Comparison of ENCODE assay signal across 19 mouse cellular contexts in genomic region chr13:91640219-91640618, GRCm38 (mm10).
A peak's percentile ranks its signal among the peaks of the same experiment; 100 is the strongest.
DNase-seq lines count a peak whose midpoint lies in the region; ATAC-seq lines count a peak whose summit lies in the region.
"Had no signal": no experiment of that assay in that cellular context is flagged by ENCODE, and none has a peak within 500 bp of the region (broad histone marks: within the 10 kb centered on the region; RNA-seq: fewer than 3 reads in every experiment).

No protein-coding gene starts in this region.

- no peak overlapping the region for H3K9ac ChIP-seq in forebrain, embryonic 15.5 days (replicated peaks)
- no peak overlapping the region for H3K9ac ChIP-seq in forebrain, embryonic 12.5 days
- H3K9ac ChIP-seq: embryonic facial prominence, embryonic 15.5 days; heart, embryonic 12.5 days; hindbrain, embryonic 14.5 days had no signal

- 0 out of 2 replicates have a peak, but pooled peaks cover 3% of the 10 kb centered on the region for H3K36me3 ChIP-seq in forebrain, embryonic 15.5 days
- H3K36me3 ChIP-seq in forebrain, embryonic 12.5 days (replicated peaks), result no peaks in the 10 kb centered on the region
- H3K36me3 ChIP-seq: embryonic facial prominence, embryonic 15.5 days; forebrain, embryonic 10.5 days; heart, embryonic 12.5 days; hindbrain, embryonic 10.5 days had no signal

- no peak for ATAC-seq in forebrain, embryonic 15.5 days (replicated peaks)
- no peak for ATAC-seq in forebrain, embryonic 12.5 days (ENCODE audit: low FRiP score)

- WGBS in forebrain, embryonic 15.5 days, result 66% methylated on average over 5 of the region's 5 CpGs
- 88% methylated on average over 5 of the region's 5 CpGs for WGBS in forebrain, embryonic 12.5 days

- no peaks in the 10 kb centered on the region for H3K9me3 ChIP-seq in forebrain, embryonic 15.5 days
- H3K9me3 ChIP-seq in forebrain, embryonic 12.5 days, result no peaks in the 10 kb centered on the region
- H3K9me3 ChIP-seq: embryonic facial prominence, embryonic 15.5 days; forebrain, embryonic 10.5 days; heart, embryonic 12.5 days; hindbrain, embryonic 10.5 days had no signal

- no peak overlapping the region for H3K4me2 ChIP-seq in forebrain, embryonic 15.5 days (replicated peaks)
- H3K4me2 ChIP-seq in forebrain, embryonic 12.5 days, result no peak overlapping the region
- H3K4me2 ChIP-seq: embryonic facial prominence, embryonic 15.5 days; heart, embryonic 12.5 days; hindbrain, embryonic 14.5 days had no signal

- DNase-seq in lung, postnatal 36 days, result peak; percentile 12
- no peak for DNase-seq in lung, postnatal 10 days
- peak; percentile 8 for DNase-seq in adipocyte (ENCODE audit: low spot score)
- DNase-seq in spleen, postnatal 36 days (ENCODE audit: low spot score in 2 of 2), result no peak
- DNase-seq in right cerebral cortex, postnatal 10 days (ENCODE audit: low spot score in 2 of 2), result no peak
- DNase-seq: adrenal gland, postnatal 10 days; cerebellum, adult 11-12 months; cerebellum, adult 9-10 months; cerebellum, postnatal 25 days; gastrocnemius, postnatal 14 days had no signal

- H3K4me1 ChIP-seq in forebrain, embryonic 15.5 days, result no peaks in the 10 kb centered on the region
- no peaks in the 10 kb centered on the region for H3K4me1 ChIP-seq in forebrain, embryonic 12.5 days
- H3K4me1 ChIP-seq: embryonic facial prominence, embryonic 15.5 days; forebrain, embryonic 10.5 days; hindbrain, embryonic 10.5 days had no signal

- H3K27ac ChIP-seq in forebrain, embryonic 15.5 days (replicated peaks), result 0 out of 2 replicates have a peak overlapping the region, but pooled peaks have one; percentile 11
- H3K27ac ChIP-seq in forebrain, embryonic 12.5 days, result no peak overlapping the region
- H3K27ac ChIP-seq: embryonic facial prominence, embryonic 15.5 days; forebrain, embryonic 10.5 days; hindbrain, embryonic 10.5 days; hindbrain, embryonic 14.5 days had no signal

- H3K4me3 ChIP-seq in forebrain, embryonic 15.5 days, result no peak overlapping the region
- H3K4me3 ChIP-seq in forebrain, embryonic 12.5 days (replicated peaks), result no peak overlapping the region
- H3K4me3 ChIP-seq: embryonic facial prominence, embryonic 15.5 days; erythroblast, embryonic 14.5 days; forebrain, embryonic 10.5 days; heart, embryonic 12.5 days; hindbrain, embryonic 10.5 days had no signal

- H3K27me3 ChIP-seq in forebrain, embryonic 15.5 days, result no peaks in the 10 kb centered on the region
- no peaks in the 10 kb centered on the region for H3K27me3 ChIP-seq in forebrain, embryonic 12.5 days
- H3K27me3 ChIP-seq: CH12.LX; embryonic facial prominence, embryonic 15.5 days; heart, embryonic 12.5 days had no signal

Comparison
In these comparisons a context has a peak if more than half of its experiments do, and no peak if none do; other contexts are left out.
1. DNase-seq: peak in lung, postnatal 36 days (single experiment) and adipocyte (single experiment); none in lung, postnatal 10 days (single experiment), spleen, postnatal 36 days (0 of 2) and right cerebral cortex, postnatal 10 days (0 of 2).